Mouse (Mus musculus) liver, embryonic 15.5 days (tissue): Measurements from ENCODE around the gene Rmdn2. TPM values are rescaled to one million over a fixed set of nuclear protein-coding genes. Genes with fewer than 3 reads are reported as not detected.

ENCODE experiments used
- polyA plus RNA-seq: library from polyadenylated mRNA; unstranded; fragments of >200 nt; fragmentation: Nextera tagmentation; extraction: Ambion mirVana; gene quantifications from 2 replicates; pipeline ENCODE4 v1.2.1, GENCODE M21; 2015

The Rmdn2 gene
- polyA plus RNA-seq, 1 experiment from 2014 or later, result 4.7 TPM

Other genes with a start within 250 kb of the Rmdn2 start
- gene Cyp1b1, start 103.2 kb downstream of the Rmdn2 start, polyA plus RNA-seq, result 0.24 and 0.37 TPM in 2 replicates